Mouse (Mus musculus): ENCODE measurements around the gene Atp8b2. TPM values are rescaled to one million over a fixed set of nuclear protein-coding genes. Genes with fewer than 3 reads are reported as not detected.

Atp8b2 gene
- polyA plus RNA-seq (2012; ENCODE audit: insufficient read depth, insufficient read length, missing spikeins), result 17.7 and 28.7 TPM in 2 replicates

DNA sequence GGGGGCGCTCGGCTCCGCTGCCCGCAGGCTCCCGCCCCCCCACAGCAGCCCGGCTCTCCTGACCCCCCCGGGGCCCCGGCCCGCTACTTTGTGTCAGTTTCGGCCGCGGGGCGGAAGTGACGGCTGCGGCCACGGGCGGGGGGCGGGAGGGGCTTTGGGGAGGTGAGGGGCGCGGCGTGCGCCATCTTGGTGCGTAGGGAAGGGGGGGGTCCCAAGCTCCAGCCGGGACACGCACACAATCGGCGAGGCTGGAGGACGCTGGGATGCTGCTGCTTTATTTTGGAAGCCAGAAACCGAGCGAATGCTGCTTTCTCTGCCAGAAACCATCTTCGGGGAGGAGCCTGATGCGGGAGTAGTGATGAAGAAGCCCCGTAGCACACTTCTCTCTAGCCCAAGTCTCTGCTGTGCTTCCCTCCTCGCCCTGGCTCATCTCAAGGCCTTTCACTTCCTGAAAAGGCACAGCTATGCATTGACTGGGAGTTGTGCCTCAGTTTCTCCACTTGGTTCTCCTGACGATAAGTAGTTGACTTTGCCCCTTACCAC lies at the start of gene Atp8b2:
Gene Atp8b2 (minus strand): TSS at position 288 of the 543 bp plus-strand sequence.
- Histone ChIP-seq H3K4me3 (ENCODE audit: insufficient read depth, low read length) (peak within 1 kb of the TSS; percentile 88), H3K4me1 (ENCODE audit: control insufficient read depth, insufficient read depth, low read length) (peaks cover 35% of the 10 kb centered on the region), H3K27ac (ENCODE audit: insufficient read depth, low read depth, low read length) (peak within 1 kb of the TSS; percentile 65)
- TF ChIP-seq CTCF (IDR thresholded peaks at IDR 0.05; ENCODE audit: low read depth, low read length) (no peak), POLR2A (IDR thresholded peaks at IDR 0.05; ENCODE audit: borderline replicate concordance, low read depth, low read length) (0 out of 2 replicates have a peak, but pooled peaks have one; percentile 6)

GRCm38 (mm10) chr3:90010291-90010690 lies 47.0 kb upstream of the Atp8b2 start:
- TF ChIP-seq CTCF (IDR thresholded peaks at IDR 0.05; ENCODE audit: low read depth, low read length) (no peak), POLR2A (IDR thresholded peaks at IDR 0.05; ENCODE audit: borderline replicate concordance, low read depth, low read length) (no peak)
- H3K4me3 ChIP-seq (ENCODE audit: insufficient read depth, low read length), result no peak overlapping the region
- H3K27ac ChIP-seq (ENCODE audit: insufficient read depth, low read depth, low read length), result no peak overlapping the region
- peaks cover 8% of the 10 kb centered on the region for H3K4me1 ChIP-seq (ENCODE audit: control insufficient read depth, insufficient read depth, low read length)

- TF ChIP-seq CTCF (IDR thresholded peaks at IDR 0.05; ENCODE audit: low read depth, low read length), result no peak
- TF ChIP-seq POLR2A (IDR thresholded peaks at IDR 0.05; ENCODE audit: borderline replicate concordance, low read depth, low read length), result no peak
- H3K4me1 ChIP-seq (ENCODE audit: control insufficient read depth, insufficient read depth, low read length), result peaks cover 26% of the 10 kb centered on the region
These were observed 40.9 kb upstream of the Atp8b2 start for GRCm38 (mm10) chr3:90004091-90004796.

GRCm38 (mm10) chr3:89999830-90000229 lies 36.5 kb upstream of the Atp8b2 start:
- TF ChIP-seq POLR2A (IDR thresholded peaks at IDR 0.05; ENCODE audit: borderline replicate concordance, low read depth, low read length) (no peak), CTCF (IDR thresholded peaks at IDR 0.05; ENCODE audit: low read depth, low read length) (no peak)
- peak overlapping the region; percentile 78 for H3K27ac ChIP-seq (ENCODE audit: insufficient read depth, low read depth, low read length)
- H3K4me3 ChIP-seq (ENCODE audit: insufficient read depth, low read length), result no peak overlapping the region
- peaks cover 22% of the 10 kb centered on the region for H3K4me1 ChIP-seq (ENCODE audit: control insufficient read depth, insufficient read depth, low read length)

More at GRCm38 (mm10) chr3:90004091-90004796, 40.9 kb upstream of the Atp8b2 start:
- H3K4me3 ChIP-seq (ENCODE audit: insufficient read depth, low read length), result no peak overlapping the region
- H3K27ac ChIP-seq (ENCODE audit: insufficient read depth, low read depth, low read length), result no peak overlapping the region

DNA sequence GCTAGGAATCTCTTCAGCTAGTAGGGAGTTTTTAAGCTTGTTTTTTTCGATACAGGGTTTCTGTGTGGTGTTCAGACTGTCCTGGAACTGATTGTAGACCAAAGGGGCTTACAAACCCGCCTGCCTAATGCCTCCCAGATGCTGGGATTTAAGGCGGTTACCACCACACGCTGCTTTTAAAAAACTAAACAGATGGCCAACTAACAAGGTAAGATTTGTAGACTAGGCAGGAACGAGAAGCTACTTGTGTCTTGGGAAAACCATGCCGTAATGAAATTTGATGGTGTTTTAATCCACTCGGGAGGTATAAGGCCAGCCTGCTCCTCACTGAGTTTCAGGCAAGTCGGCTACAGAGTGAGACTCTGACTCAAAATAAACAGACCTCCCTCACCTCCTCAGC lies 35.8 kb upstream of the Atp8b2 start:
- TF ChIP-seq POLR2A (IDR thresholded peaks at IDR 0.05; ENCODE audit: borderline replicate concordance, low read depth, low read length), result no peak
- peak overlapping the region; percentile 77 for H3K4me3 ChIP-seq (ENCODE audit: insufficient read depth, low read length)
- H3K4me1 ChIP-seq (ENCODE audit: control insufficient read depth, insufficient read depth, low read length), result peaks cover 22% of the 10 kb centered on the region
- H3K27ac ChIP-seq (ENCODE audit: insufficient read depth, low read depth, low read length), result peak overlapping the region; percentile 78

DNA sequence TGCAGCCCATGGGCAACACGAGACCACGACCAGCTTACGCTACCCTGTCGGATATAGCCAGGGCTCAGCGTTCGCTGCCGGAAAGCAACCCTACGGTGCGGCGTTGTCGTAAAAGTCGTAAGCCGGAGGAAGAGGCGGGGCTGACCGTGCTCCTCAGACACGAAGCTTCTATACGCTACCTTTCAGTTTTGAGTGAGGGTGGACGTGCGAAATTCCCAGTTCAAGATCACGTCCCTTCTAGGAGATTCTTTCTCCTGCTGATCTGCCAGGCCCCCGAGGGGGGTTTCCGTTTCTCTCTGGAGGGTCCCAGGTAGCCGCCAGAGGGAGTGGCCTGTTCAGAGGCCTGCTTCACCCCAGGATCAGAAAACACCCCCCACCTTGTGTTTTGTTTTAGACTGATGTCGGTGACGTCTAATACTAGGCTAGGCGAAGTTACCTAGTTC lies 35.3 kb upstream of the Atp8b2 start, which contains the start of gene Hax1:
Gene Hax1 (minus strand): TSS at position 169 of the 443 bp plus-strand sequence.
- TF ChIP-seq CTCF (IDR thresholded peaks at IDR 0.05; ENCODE audit: low read depth, low read length), result no peak
- TF ChIP-seq POLR2A (IDR thresholded peaks at IDR 0.05; ENCODE audit: borderline replicate concordance, low read depth, low read length), result no peak
- Histone ChIP-seq H3K4me1 (ENCODE audit: control insufficient read depth, insufficient read depth, low read length) (peaks cover 22% of the 10 kb centered on the region), H3K4me3 (ENCODE audit: insufficient read depth, low read length) (peak within 1 kb of the TSS; percentile 77), H3K27ac (ENCODE audit: insufficient read depth, low read depth, low read length) (peak within 1 kb of the TSS; percentile 78)

GRCm38 (mm10) chr3:89997791-89998495 lies 34.6 kb upstream of the Atp8b2 start:
- TF ChIP-seq POLR2A (IDR thresholded peaks at IDR 0.05; ENCODE audit: borderline replicate concordance, low read depth, low read length) (no peak), CTCF (IDR thresholded peaks at IDR 0.05; ENCODE audit: low read depth, low read length) (no peak)
- Histone ChIP-seq H3K4me1 (ENCODE audit: control insufficient read depth, insufficient read depth, low read length) (peaks cover 22% of the 10 kb centered on the region), H3K4me3 (ENCODE audit: insufficient read depth, low read length) (peak overlapping the region; percentile 77), H3K27ac (ENCODE audit: insufficient read depth, low read depth, low read length) (peak overlapping the region; percentile 56)

- Histone ChIP-seq H3K4me3 (ENCODE audit: insufficient read depth, low read length) (no peak overlapping the region), H3K4me1 (ENCODE audit: control insufficient read depth, insufficient read depth, low read length) (peaks cover 8% of the 10 kb centered on the region), H3K27ac (ENCODE audit: insufficient read depth, low read depth, low read length) (no peak overlapping the region)
- no peak for TF ChIP-seq POLR2A (IDR thresholded peaks at IDR 0.05; ENCODE audit: borderline replicate concordance, low read depth, low read length)
- no peak for TF ChIP-seq CTCF (IDR thresholded peaks at IDR 0.05; ENCODE audit: low read depth, low read length)
These were observed 31.7 kb upstream of the Atp8b2 start for GRCm38 (mm10) chr3:89994807-89995515.

DNA sequence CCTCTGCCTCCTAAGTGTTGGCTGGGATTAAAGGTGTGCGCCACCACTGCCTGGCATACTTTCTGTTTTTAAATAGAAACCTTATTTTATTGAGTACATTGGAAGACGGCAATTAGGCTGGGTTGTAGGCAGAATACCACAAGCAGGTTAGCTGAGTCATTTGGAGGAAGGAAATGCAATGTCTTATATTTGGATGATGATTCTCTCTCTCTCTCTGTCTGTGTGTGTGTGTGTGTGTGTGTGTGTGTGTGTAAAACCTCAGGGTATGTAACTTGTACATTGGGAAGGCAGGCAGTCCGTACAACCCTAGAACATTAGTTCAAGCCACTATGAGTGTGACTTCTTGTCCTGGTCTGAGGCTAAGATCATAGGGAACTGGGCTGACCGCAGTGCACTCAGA lies 24.5 kb upstream of the Atp8b2 start:
- Histone ChIP-seq H3K4me1 (ENCODE audit: control insufficient read depth, insufficient read depth, low read length) (peaks cover 18% of the 10 kb centered on the region), H3K27ac (ENCODE audit: insufficient read depth, low read depth, low read length) (peak overlapping the region; percentile 57), H3K4me3 (ENCODE audit: insufficient read depth, low read length) (no peak overlapping the region)
- no peak for TF ChIP-seq POLR2A (IDR thresholded peaks at IDR 0.05; ENCODE audit: borderline replicate concordance, low read depth, low read length)
- TF ChIP-seq CTCF (IDR thresholded peaks at IDR 0.05; ENCODE audit: low read depth, low read length), result no peak

Measured in bone marrow macrophage, adult 2 months (primary cell).